Mouse (Mus musculus) liver, embryonic 12.5 days (tissue): ENCODE data around the gene Acsbg1. TPM values are rescaled to one million over a fixed set of nuclear protein-coding genes. Genes with fewer than 3 reads are reported as not detected.

Experiments used
- ATAC-seq: fragments of 200-750 bp; cut with Nextera tagmentation; 2 replicates; pipeline ENCODE4 v1.8.0; 2017; ENCODE audit warnings: moderate number of reproducible peaks, mild to moderate bottlenecking, moderate library complexity
- H3K27ac ChIP-seq: fragments of 300-500 bp; sonication (generic); 2 replicates; pipeline ENCODE4 v1.5.1; 2016; ENCODE audit warnings: mild to moderate bottlenecking
- H3K27me3 ChIP-seq: fragments of 300-500 bp; sonication (generic); replicated peaks from 2 replicates; pipeline ENCODE4 v1.6.1; 2016; ENCODE audit warnings: mild to moderate bottlenecking, moderate library complexity
- H3K36me3 ChIP-seq: fragments of 300-500 bp; sonication (generic); 2 replicates; pipeline ENCODE4 v1.6.1; 2016; ENCODE audit warnings: mild to moderate bottlenecking, moderate library complexity
- H3K4me1 ChIP-seq: fragments of 300-500 bp; sonication (generic); 2 replicates; pipeline ENCODE4 v1.6.1; 2016
- H3K4me2 ChIP-seq: fragments of 300-500 bp; sonication (generic); 2 replicates; pipeline ENCODE4 v1.6.1; 2016; ENCODE audit warnings: mild to moderate bottlenecking, moderate library complexity
- H3K4me3 ChIP-seq: fragments of 300-500 bp; sonication (generic); 2 replicates; pipeline ENCODE4 v1.5.1; 2016; ENCODE audit warnings: mild to moderate bottlenecking, moderate library complexity
- H3K9ac ChIP-seq: fragments of 300-500 bp; sonication (generic); 2 replicates; pipeline ENCODE4 v1.6.1; 2016; ENCODE audit warnings: mild to moderate bottlenecking, moderate library complexity
- H3K9me3 ChIP-seq: fragments of 300-500 bp; sonication (generic); replicated peaks from 2 replicates; pipeline ENCODE4 v1.6.1; 2016; ENCODE audit warnings: mild to moderate bottlenecking, moderate library complexity
- WGBS: fragments of 180-500 bp; shearing (Covaris S2); methylation state at CpG from one replicate; pipeline ENCODE4 v1.1.7; 2016; ENCODE audit not compliant: insufficient replicate concordance; 5-methylcytosine and 5-hydroxymethylcytosine counted together
- microRNA-seq: library from miRNA; unstranded; fragments of <30 nt; microRNA quantifications from one replicate; pipeline ENCODE4, GENCODE M21; 2017
- polyA plus RNA-seq: library from polyadenylated mRNA; unstranded; fragments of >200 nt; fragmentation: Nextera tagmentation; extraction: Ambion mirVana; gene quantifications from 2 replicates; pipeline ENCODE4 v1.2.1, GENCODE M21; 2016

Acsbg1 gene
- polyA plus RNA-seq, 1 experiment from 2014 or later, result 0.24 TPM

- WGBS, result 80% methylated on average over 8 of the region's 8 CpGs
- no peak overlapping the region for H3K9ac ChIP-seq
- no peak overlapping the region for H3K4me3 ChIP-seq
- no peak overlapping the region for H3K4me2 ChIP-seq
- no peaks in the 10 kb centered on the region for H3K9me3 ChIP-seq
- peaks cover 20% of the 10 kb centered on the region for H3K27me3 ChIP-seq
- H3K36me3 ChIP-seq, result no peaks in the 10 kb centered on the region
- peaks cover 33% of the 10 kb centered on the region for H3K4me1 ChIP-seq
- no peak overlapping the region for H3K27ac ChIP-seq
- no peak for ATAC-seq
Observed at GRCm38 (mm10) chr9:54560831-54561601, 100.7 kb downstream of the Acsbg1 start.

DNA sequence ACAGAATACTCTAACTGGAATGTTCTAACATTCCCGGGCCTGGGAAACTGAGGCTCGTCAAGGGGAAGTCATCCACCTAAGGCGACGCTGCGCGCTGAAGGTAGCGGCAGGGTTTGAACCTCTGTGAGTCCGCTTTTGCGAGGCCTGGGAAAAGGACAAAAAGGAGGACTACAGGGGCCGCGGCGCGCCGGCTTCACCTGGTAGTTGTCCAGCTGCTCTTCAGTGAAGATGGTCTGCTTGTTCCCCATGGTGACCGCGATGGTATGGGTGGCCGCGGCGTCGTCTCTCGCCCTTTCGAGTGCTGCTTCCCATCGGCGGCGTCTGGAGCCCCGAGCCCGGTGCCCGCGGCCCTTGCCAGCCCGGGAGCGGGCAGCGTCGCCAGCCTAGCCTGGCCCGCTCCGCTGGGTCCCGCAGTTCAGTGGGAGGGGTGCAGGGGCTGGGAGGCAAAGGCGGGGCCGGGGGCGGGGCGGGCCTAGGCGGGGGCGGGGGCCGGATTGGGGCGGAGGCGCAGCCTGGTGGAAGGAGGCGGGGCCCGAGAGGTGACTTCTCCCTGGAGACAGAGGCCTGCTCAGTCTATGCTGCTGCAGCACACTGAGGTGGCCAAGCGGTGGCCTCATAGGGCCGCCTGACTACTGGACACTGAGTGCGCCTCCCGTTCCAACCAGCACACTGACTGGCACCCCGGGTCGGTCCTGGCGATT lies 101.7 kb downstream of the Acsbg1 start, which contains the start of gene Cib2:
Gene Cib2 (minus strand): TSS at position 448 of the 701 bp plus-strand sequence.
- peaks cover 20% of the 10 kb centered on the region for H3K27me3 ChIP-seq
- H3K27ac ChIP-seq, result no peak within 1 kb of the TSS
- ATAC-seq, result peak; percentile 96
- peak within 1 kb of the TSS; percentile 61 for H3K4me3 ChIP-seq
- WGBS, result 3% methylated on average over 53 of the region's 54 CpGs
- peak within 1 kb of the TSS; percentile 62 for H3K9ac ChIP-seq
- H3K4me2 ChIP-seq, result peak within 1 kb of the TSS; percentile 92
- H3K4me1 ChIP-seq, result peaks cover 29% of the 10 kb centered on the region
- H3K36me3 ChIP-seq, result no peaks in the 10 kb centered on the region
- no peaks in the 10 kb centered on the region for H3K9me3 ChIP-seq

GRCm38 (mm10) chr9:54558731-54559130 lies 102.9 kb downstream of the Acsbg1 start:
- H3K4me1 ChIP-seq, result peaks cover 28% of the 10 kb centered on the region
- no peaks in the 10 kb centered on the region for H3K36me3 ChIP-seq
- H3K9me3 ChIP-seq, result no peaks in the 10 kb centered on the region
- H3K27me3 ChIP-seq, result peaks cover 20% of the 10 kb centered on the region
- no peak for ATAC-seq
- H3K4me3 ChIP-seq, result no peak overlapping the region
- no peak overlapping the region for H3K9ac ChIP-seq
- no peak overlapping the region for H3K27ac ChIP-seq
- 63% methylated on average over 8 of the region's 8 CpGs for WGBS
- H3K4me2 ChIP-seq, result no peak overlapping the region

DNA sequence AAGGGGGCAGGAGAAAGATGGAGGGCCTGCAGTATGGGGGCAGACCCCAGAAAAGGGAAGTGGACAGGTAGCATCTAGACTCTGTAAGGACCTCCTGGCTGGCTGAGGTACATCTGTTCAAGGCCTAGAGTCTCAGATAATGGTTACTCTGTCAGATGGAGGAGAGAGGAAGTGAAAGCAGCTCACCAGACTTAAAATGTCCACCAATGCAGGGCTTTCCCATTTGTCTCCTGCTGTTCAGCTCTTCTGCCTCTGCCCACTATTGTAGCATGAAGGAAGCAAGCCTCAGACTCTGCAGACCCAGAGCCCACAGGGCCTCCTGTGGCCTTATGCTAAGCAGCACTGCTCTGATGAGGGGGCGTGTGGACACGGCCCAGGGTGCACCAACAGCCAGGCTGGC lies 106.6 kb downstream of the Acsbg1 start:
- Histone ChIP-seq H3K4me2 (no peak overlapping the region), H3K36me3 (no peaks in the 10 kb centered on the region), H3K27me3 (peaks cover 20% of the 10 kb centered on the region), H3K9me3 (no peaks in the 10 kb centered on the region), H3K4me3 (no peak overlapping the region), H3K4me1 (peaks cover 13% of the 10 kb centered on the region), H3K9ac (no peak overlapping the region), H3K27ac (no peak overlapping the region)
- 64% methylated on average over 2 of the region's 2 CpGs for WGBS
- ATAC-seq, result no peak

Small RNA genes lying within 50 kb of the gene (microRNA-seq; reads per million reads assigned to microRNA genes)
- not detected for gene Mir5710

Other genes starting within 250 kb of the Acsbg1 start
- 1.9 and 2.0 TPM in 2 replicates for gene Dmxl2, start 160.2 kb downstream of the Acsbg1 start, polyA plus RNA-seq
- gene Sh2d7, start 122.9 kb downstream of the Acsbg1 start, polyA plus RNA-seq, result not detected in 2 replicates
- gene Cib2, start 101.7 kb downstream of the Acsbg1 start, polyA plus RNA-seq, result 2.6 and 2.7 TPM in 2 replicates
- gene Idh3a, start 75.5 kb downstream of the Acsbg1 start, polyA plus RNA-seq, result 142 and 150 TPM in 2 replicates
- 24.3 and 26.5 TPM in 2 replicates for gene Dnaja4, start 37.0 kb upstream of the Acsbg1 start, polyA plus RNA-seq
- gene Wdr61, start 72.6 kb upstream of the Acsbg1 start, polyA plus RNA-seq, result 124 and 127 TPM in 2 replicates
- 7.5 and 10.8 TPM in 2 replicates for gene Crabp1, start 102.9 kb upstream of the Acsbg1 start, polyA plus RNA-seq
- 17.9 and 18.2 TPM in 2 replicates for gene Ireb2, start 201.9 kb upstream of the Acsbg1 start, polyA plus RNA-seq